Mouse (Mus musculus) limb, embryonic 15.5 days (tissue): ENCODE data around the gene Garnl3. TPM values are rescaled to one million over a fixed set of nuclear protein-coding genes. Genes with fewer than 3 reads are reported as not detected.

Experiments
- ATAC-seq: fragments of 200-750 bp; cut with Nextera tagmentation; 2 replicates; pipeline ENCODE4 v1.8.0; 2017; ENCODE audit warnings: low read depth, moderate TSS enrichment; ENCODE audit not compliant: insufficient number of reproducible peaks, low FRiP score, low TSS enrichment
- H3K27ac ChIP-seq: fragments of 300-500 bp; sonication (generic); 2 replicates; pipeline ENCODE4 v1.5.1; 2015; ENCODE audit warnings: moderate library complexity, mild to moderate bottlenecking, inconsistent platforms
- H3K27me3 ChIP-seq: fragments of 300-500 bp; sonication (generic); 2 replicates; pipeline ENCODE4 v1.6.1; 2015; ENCODE audit warnings: inconsistent platforms
- H3K36me3 ChIP-seq: fragments of 300-500 bp; sonication (generic); 2 replicates; pipeline ENCODE4 v1.6.1; 2015; ENCODE audit warnings: inconsistent platforms
- H3K4me1 ChIP-seq: fragments of 300-500 bp; sonication (generic); 2 replicates; pipeline ENCODE4 v1.6.1; 2015; ENCODE audit warnings: inconsistent platforms
- H3K4me2 ChIP-seq: fragments of 300-500 bp; sonication (generic); 2 replicates; pipeline ENCODE4 v1.6.1; 2015; ENCODE audit warnings: mild to moderate bottlenecking, inconsistent platforms
- H3K4me3 ChIP-seq: fragments of 300-500 bp; sonication (generic); 2 replicates; pipeline ENCODE4 v1.5.1; 2015; ENCODE audit warnings: mild to moderate bottlenecking, inconsistent platforms
- H3K9ac ChIP-seq: fragments of 300-500 bp; sonication (generic); 2 replicates; pipeline ENCODE4 v1.6.1; 2015; ENCODE audit warnings: inconsistent platforms
- H3K9me3 ChIP-seq: fragments of 300-500 bp; sonication (generic); 2 replicates; pipeline ENCODE4 v1.6.1; 2016; ENCODE audit warnings: inconsistent platforms
- WGBS: fragments of 180-500 bp; shearing (Covaris S2); methylation state at CpG from one replicate; pipeline ENCODE4 v1.1.7; 2015; 5-methylcytosine and 5-hydroxymethylcytosine counted together
- polyA plus RNA-seq: library from polyadenylated mRNA; unstranded; fragments of >200 nt; fragmentation: Nextera tagmentation; extraction: Ambion mirVana; gene quantifications from 2 replicates; pipeline ENCODE4 v1.2.1, GENCODE M21; 2015

The Garnl3 gene
- polyA plus RNA-seq, 1 experiment from 2014 or later: 8.8 TPM

DNA sequence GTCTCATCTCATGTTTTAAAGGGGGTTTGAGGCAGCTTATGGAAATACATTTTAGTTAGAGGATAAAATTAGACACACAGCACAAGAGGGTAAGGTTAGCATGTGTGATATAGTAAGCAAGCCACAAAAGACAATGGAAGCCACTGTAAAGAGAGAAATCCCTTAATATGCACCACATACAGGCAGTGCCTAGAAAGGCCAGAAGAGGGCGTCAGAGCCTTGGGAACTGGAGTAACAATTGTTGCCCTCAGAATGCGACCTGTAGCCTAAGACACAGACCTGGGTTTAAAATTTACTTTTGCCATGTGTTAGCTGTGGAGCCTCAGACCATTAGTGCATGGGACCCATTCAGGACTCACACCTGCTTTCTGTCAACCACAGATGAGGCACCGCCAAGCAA, 54.2 kb downstream of the Garnl3 start:
- no peaks in the 10 kb centered on the region for H3K27me3 ChIP-seq
- no peak overlapping the region for H3K4me3 ChIP-seq
- no peaks in the 10 kb centered on the region for H3K9me3 ChIP-seq
- no peak overlapping the region for H3K9ac ChIP-seq
- ATAC-seq: no peak
- 24% methylated on average over 3 of the region's 3 CpGs for WGBS
- H3K4me2 ChIP-seq: no peak overlapping the region
- H3K27ac ChIP-seq: no peak overlapping the region
- H3K4me1 ChIP-seq: 0 out of 2 replicates have a peak, but pooled peaks cover 6% of the 10 kb centered on the region
- no peaks in the 10 kb centered on the region for H3K36me3 ChIP-seq

DNA sequence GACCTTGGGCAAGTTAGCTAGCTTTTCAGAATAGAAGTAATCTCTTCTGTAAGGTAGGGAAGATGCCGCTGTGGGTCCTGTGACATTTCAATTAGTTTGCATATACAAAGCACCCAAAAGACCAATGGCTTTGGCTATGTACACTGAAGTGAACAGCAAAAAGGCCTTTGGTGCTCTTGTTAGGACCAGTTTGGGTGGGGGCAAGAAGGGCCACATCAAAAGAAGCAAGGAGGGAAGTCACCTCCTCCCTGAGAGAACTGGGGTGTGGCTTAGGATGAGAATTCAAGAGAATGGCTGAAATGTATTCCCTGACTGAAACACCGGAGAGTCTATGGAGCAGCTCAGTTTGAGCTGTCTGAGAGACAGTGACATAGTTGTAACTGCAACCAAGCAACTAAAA, 56.5 kb downstream of the Garnl3 start:
- H3K27me3 ChIP-seq: no peaks in the 10 kb centered on the region
- H3K4me3 ChIP-seq: no peak overlapping the region
- 78% methylated on average over 2 of the region's 2 CpGs for WGBS
- no peak overlapping the region for H3K27ac ChIP-seq
- H3K36me3 ChIP-seq: no peaks in the 10 kb centered on the region
- ATAC-seq: no peak
- 0 out of 2 replicates have a peak, but pooled peaks cover 3% of the 10 kb centered on the region for H3K4me1 ChIP-seq
- H3K4me2 ChIP-seq: no peak overlapping the region
- H3K9ac ChIP-seq: no peak overlapping the region
- no peaks in the 10 kb centered on the region for H3K9me3 ChIP-seq

DNA sequence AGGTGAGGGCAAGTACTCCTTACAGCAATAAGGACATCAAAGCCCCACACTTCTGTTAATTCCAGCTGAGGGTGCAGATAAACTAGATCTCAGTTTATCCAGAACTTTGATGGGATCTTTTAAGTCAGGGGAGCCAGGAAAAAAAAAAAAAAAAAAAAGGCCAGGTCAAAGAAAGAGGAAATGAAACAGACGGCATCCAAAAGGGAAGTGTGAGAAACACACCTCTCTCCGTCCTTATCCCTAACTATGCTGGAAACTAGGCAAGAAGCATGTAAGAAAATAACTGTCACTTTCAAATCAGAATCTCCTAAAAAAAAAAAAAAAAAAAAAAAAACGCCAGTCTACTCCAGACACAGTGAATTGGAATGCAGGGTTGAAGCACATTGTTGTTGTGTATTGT, 57.3 kb downstream of the Garnl3 start:
- WGBS: 46% methylated on average over 3 of the region's 3 CpGs
- no peaks in the 10 kb centered on the region for H3K27me3 ChIP-seq
- ATAC-seq: no peak
- H3K4me3 ChIP-seq: no peak overlapping the region
- no peaks in the 10 kb centered on the region for H3K9me3 ChIP-seq
- no peaks in the 10 kb centered on the region for H3K36me3 ChIP-seq
- 0 out of 2 replicates have a peak, but pooled peaks cover 3% of the 10 kb centered on the region for H3K4me1 ChIP-seq
- H3K4me2 ChIP-seq: no peak overlapping the region
- H3K27ac ChIP-seq: no peak overlapping the region
- no peak overlapping the region for H3K9ac ChIP-seq

DNA sequence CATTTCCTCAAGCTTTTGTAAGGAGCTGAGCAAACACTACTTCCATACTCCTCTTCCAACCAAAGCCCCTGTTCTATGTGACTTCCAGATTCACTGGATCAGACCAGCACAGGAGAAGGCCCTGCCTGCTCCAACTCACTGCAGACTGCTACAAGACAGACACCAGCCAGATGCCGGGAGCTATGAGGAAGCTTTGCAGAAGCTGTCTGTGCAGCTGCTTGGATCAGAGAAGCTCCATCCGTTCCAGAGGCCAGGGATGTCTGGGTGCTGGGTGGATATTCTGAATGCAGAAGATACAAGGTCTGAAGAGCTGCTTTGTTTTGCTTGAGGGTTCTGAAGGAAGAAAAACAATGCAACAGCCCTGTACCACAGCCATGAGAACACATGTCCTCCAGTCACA, 59.1 kb downstream of the Garnl3 start:
- 0 out of 2 replicates have a peak, but pooled peaks cover 3% of the 10 kb centered on the region for H3K4me1 ChIP-seq
- H3K27ac ChIP-seq: no peak overlapping the region
- no peak overlapping the region for H3K4me3 ChIP-seq
- no peaks in the 10 kb centered on the region for H3K36me3 ChIP-seq
- no peak overlapping the region for H3K9ac ChIP-seq
- H3K9me3 ChIP-seq: no peaks in the 10 kb centered on the region
- WGBS: 47% methylated on average over 2 of the region's 2 CpGs
- no peak overlapping the region for H3K4me2 ChIP-seq
- no peak for ATAC-seq
- H3K27me3 ChIP-seq: no peaks in the 10 kb centered on the region

DNA sequence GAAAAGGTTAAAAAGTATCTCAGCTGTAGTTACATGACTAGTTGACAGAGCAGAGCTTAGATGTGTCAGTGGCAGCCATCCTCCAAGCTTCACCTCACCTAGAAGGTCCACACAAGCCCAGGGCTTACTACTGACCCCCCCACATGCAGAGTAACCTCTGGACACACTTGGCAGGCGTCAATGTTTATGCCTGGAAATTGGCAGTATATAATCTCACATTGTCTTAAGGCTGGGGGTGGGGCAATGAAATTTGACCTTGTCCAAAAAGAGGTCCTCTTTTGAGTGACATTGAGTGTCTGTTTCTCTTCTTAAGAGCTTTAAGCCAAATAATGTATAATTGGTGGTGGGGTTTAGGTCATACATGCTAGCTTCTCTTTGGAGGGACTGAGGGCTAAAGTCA, 65.8 kb downstream of the Garnl3 start:
- Histone ChIP-seq H3K9ac (no peak overlapping the region), H3K27me3 (no peaks in the 10 kb centered on the region), H3K27ac (no peak overlapping the region), H3K4me2 (no peak overlapping the region), H3K9me3 (no peaks in the 10 kb centered on the region), H3K4me3 (no peak overlapping the region), H3K36me3 (no peaks in the 10 kb centered on the region), H3K4me1 (peaks cover 3% of the 10 kb centered on the region; the same call in 1 of the 2 replicates)
- 65% methylated on average over 1 of the region's 1 CpGs for WGBS
- ATAC-seq: no peak

DNA sequence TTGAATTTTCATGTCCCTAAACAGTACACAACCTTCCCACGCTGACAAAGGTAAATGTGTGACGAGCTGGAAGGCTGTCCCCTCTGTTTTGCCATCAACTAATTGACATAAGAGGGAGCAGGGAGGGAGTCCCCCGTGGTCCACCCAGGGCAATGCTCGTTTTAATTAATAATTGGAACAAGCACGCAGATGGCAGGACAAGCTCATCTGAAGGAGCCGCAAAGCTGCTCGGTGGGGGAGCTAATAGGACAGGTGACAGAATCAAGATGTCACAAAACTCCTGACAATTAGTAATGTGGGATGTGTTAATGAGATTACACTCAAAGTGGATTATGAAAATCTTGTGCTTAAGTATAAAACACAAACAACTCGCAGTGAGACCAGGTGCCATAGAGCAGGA, 68.7 kb downstream of the Garnl3 start:
- 57% methylated on average over 8 of the region's 8 CpGs for WGBS

DNA sequence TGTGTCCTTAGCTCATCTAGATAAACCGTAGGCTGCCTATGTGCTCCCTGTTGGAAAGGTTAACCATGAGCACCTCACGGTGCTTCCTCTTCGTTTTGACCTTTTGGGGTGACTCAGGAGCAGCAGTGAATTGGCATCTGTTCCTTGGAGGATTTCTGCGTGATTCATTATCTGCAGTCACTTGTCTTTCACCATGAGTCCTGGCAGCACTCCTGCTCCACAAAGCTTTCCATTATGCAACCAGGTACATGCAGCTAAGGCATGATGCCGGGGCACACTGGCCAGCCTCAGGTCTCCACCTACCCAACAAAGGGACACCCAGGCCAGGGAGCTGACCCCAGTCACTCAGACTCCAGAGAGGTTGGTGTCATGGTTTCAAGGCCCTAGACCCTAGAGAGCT, 72.5 kb downstream of the Garnl3 start:
- Histone ChIP-seq H3K36me3 (no peaks in the 10 kb centered on the region), H3K4me1 (no peaks in the 10 kb centered on the region), H3K4me2 (no peak overlapping the region), H3K9ac (no peak overlapping the region), H3K27me3 (no peaks in the 10 kb centered on the region), H3K27ac (no peak overlapping the region), H3K9me3 (no peaks in the 10 kb centered on the region), H3K4me3 (no peak overlapping the region)
- WGBS: 85% methylated on average over 5 of the region's 5 CpGs
- ATAC-seq: no peak

More for the DNA sequence above, 68.7 kb downstream of the Garnl3 start:
- no peaks in the 10 kb centered on the region for H3K9me3 ChIP-seq
- no peak overlapping the region for H3K27ac ChIP-seq
- H3K4me2 ChIP-seq: no peak overlapping the region
- H3K4me3 ChIP-seq: no peak overlapping the region
- no peaks in the 10 kb centered on the region for H3K36me3 ChIP-seq
- H3K4me1 ChIP-seq: peaks cover 3% of the 10 kb centered on the region; the same call in 1 of the 2 replicates
- H3K27me3 ChIP-seq: no peaks in the 10 kb centered on the region
- no peak for ATAC-seq
- no peak overlapping the region for H3K9ac ChIP-seq

DNA sequence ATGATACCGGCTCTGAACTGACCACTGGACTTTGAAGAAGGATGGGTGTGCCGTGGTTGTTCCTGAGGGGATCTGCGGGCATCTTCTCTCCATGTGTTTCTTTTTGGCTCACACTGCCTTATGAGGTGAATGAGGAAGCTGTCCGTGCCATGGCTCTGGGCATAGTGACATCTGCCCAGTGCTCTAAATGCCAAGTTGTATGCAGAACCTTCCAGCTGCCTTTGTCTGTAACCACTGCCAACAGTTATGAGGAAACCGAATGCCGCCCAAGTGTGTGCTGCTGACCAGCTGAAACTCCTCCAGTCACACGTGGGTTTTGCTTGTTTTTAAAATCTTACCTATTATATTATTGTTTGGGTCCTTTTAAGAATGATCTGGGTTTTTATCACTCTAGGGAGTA, 73.9 kb downstream of the Garnl3 start:
- no peak overlapping the region for H3K4me3 ChIP-seq
- no peaks in the 10 kb centered on the region for H3K9me3 ChIP-seq
- ATAC-seq: no peak
- 82% methylated on average over 7 of the region's 7 CpGs for WGBS
- no peak overlapping the region for H3K4me2 ChIP-seq
- no peak overlapping the region for H3K9ac ChIP-seq
- no peaks in the 10 kb centered on the region for H3K27me3 ChIP-seq
- no peak overlapping the region for H3K27ac ChIP-seq
- H3K4me1 ChIP-seq: no peaks in the 10 kb centered on the region
- no peaks in the 10 kb centered on the region for H3K36me3 ChIP-seq

DNA sequence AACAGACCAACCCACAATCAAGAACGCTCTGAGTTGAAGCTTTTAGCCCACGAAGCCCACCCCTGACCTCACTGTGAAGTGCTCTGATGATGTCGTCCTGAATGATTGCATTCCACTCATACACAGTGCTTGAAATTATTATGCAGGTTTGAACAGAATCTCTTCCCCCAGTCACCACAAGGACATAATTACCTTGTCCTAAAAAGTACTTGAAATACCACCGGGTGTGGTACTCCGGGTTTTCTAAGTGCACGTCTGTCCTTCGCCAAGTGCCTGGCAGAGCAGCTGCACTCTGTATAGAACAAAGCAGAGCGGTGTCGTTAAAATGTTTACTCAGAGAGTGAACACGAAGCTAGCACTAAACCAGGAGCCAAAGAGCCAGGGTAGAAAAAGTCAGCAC, 77.5 kb downstream of the Garnl3 start:
- WGBS: 20% methylated on average over 10 of the region's 10 CpGs

DNA sequence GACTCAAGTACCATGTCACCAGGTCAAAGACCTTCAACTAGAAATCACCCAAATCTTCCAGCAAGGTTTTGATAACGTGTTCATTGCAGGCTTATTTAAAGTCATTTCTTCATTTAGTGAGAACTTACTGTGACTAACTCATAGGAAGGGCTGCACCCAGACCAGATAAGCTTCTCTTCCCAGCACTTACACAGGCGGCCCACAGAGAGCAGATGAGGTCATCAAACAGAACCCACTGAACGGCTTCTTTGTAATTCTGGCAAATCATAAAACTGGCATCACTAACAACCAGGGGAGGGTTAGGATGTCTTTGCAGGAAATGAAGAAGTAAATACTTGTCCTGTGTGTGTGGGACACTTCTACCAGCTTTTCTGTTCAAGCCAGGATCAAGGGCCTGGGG, 84.1 kb downstream of the Garnl3 start:
- Histone ChIP-seq H3K4me3 (no peak overlapping the region), H3K27ac (no peak overlapping the region), H3K36me3 (no peaks in the 10 kb centered on the region), H3K4me2 (no peak overlapping the region), H3K9ac (no peak overlapping the region), H3K4me1 (no peaks in the 10 kb centered on the region), H3K9me3 (no peaks in the 10 kb centered on the region), H3K27me3 (no peaks in the 10 kb centered on the region)
- WGBS: 51% methylated on average over 3 of the region's 3 CpGs
- ATAC-seq: no peak

More for the DNA sequence above, 77.5 kb downstream of the Garnl3 start:
- no peak overlapping the region for H3K27ac ChIP-seq
- H3K4me1 ChIP-seq: no peaks in the 10 kb centered on the region
- no peak overlapping the region for H3K9ac ChIP-seq
- no peaks in the 10 kb centered on the region for H3K36me3 ChIP-seq
- H3K9me3 ChIP-seq: no peaks in the 10 kb centered on the region
- ATAC-seq: no peak
- no peak overlapping the region for H3K4me3 ChIP-seq
- no peaks in the 10 kb centered on the region for H3K27me3 ChIP-seq
- no peak overlapping the region for H3K4me2 ChIP-seq

DNA sequence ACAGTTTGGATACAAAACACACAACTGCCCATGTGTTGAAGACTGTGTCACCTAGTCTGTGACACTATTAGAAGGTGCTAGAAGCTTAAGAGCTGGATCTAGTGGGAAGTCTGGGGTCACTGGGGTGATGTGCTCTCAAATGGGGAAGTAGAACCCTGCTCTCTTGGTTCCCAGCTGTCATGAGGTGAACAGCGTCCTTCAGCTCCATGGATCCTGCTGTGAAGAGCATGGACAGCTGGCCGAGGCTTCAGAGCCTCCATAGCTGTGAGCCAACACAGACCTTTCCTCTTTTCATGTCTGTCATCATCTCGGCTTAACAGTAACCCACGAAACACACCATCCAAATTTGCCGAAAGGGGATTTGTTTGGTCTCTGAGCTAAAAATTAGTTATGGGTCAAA, 84.5 kb downstream of the Garnl3 start:
- no peak overlapping the region for H3K4me2 ChIP-seq
- 84% methylated on average over 5 of the region's 5 CpGs for WGBS
- H3K4me1 ChIP-seq: no peaks in the 10 kb centered on the region
- no peak overlapping the region for H3K9ac ChIP-seq
- no peaks in the 10 kb centered on the region for H3K27me3 ChIP-seq
- no peak for ATAC-seq
- no peaks in the 10 kb centered on the region for H3K36me3 ChIP-seq
- no peaks in the 10 kb centered on the region for H3K9me3 ChIP-seq
- H3K27ac ChIP-seq: no peak overlapping the region
- no peak overlapping the region for H3K4me3 ChIP-seq

DNA sequence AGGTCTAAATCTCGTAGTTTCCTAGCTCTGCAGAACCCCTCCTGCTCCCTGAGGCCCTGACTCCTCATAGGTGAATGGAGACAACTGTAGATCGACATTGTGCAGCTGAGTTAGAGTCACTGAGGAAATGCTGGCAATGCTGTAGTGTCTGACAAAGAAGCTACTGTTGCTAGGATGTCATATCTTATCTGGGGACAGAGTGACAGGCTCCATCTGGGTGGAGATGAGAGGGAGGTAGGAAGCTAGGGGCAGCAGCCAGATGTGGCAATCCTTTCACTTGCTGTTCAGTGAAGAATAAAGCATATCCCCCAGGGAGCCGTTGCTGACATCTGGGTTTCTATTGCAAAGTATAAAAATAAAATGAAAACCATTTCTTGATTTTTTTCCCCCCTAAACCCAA, 85.6 kb downstream of the Garnl3 start:
- WGBS: 68% methylated on average over 3 of the region's 3 CpGs
- Histone ChIP-seq H3K36me3 (no peaks in the 10 kb centered on the region), H3K4me2 (no peak overlapping the region), H3K27me3 (no peaks in the 10 kb centered on the region), H3K27ac (no peak overlapping the region), H3K9ac (no peak overlapping the region), H3K4me3 (no peak overlapping the region), H3K9me3 (no peaks in the 10 kb centered on the region), H3K4me1 (no peaks in the 10 kb centered on the region)
- no peak for ATAC-seq

DNA sequence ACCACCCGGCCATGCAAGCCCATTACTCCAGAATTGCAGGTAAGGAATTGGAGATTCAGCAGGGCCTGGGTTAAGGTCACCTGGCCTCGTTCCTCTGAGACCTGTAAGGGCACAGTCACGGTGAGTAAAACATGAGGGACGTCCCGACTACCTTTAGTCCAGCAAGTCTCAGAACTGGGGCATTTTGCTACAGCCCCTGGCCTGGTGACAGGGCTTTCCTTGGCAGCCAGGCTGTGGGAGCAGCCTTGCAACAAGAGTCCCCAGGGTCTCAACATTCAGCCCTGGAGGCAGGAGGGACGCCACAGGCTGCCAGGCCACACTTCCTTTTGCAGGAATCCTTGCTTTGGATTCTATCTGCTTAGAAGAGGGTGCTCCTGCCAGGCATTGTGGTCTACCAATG, 88.7 kb downstream of the Garnl3 start:
- no peak for ATAC-seq
- no peaks in the 10 kb centered on the region for H3K36me3 ChIP-seq

More for the DNA sequence above, 88.7 kb downstream of the Garnl3 start:
- no peak overlapping the region for H3K9ac ChIP-seq
- H3K27me3 ChIP-seq: no peaks in the 10 kb centered on the region
- no peaks in the 10 kb centered on the region for H3K4me1 ChIP-seq
- H3K9me3 ChIP-seq: no peaks in the 10 kb centered on the region
- H3K4me2 ChIP-seq: no peak overlapping the region
- 70% methylated on average over 6 of the region's 6 CpGs for WGBS
- no peak overlapping the region for H3K4me3 ChIP-seq
- no peak overlapping the region for H3K27ac ChIP-seq
